Mouse (Mus musculus): ENCODE results near the gene Nfkb1. TPM values are rescaled to one million over a fixed set of nuclear protein-coding genes. Genes with fewer than 3 reads are reported as not detected.

The Nfkb1 gene
- total RNA-seq, 2 experiments from 2014 or later, result 30.7 to 33.0 TPM

GRCm38 (mm10) chr3:135586471-135586880 is 104.9 kb downstream of the Nfkb1 start:
- peak; percentile 58 to 70 for DNase-seq

DNA sequence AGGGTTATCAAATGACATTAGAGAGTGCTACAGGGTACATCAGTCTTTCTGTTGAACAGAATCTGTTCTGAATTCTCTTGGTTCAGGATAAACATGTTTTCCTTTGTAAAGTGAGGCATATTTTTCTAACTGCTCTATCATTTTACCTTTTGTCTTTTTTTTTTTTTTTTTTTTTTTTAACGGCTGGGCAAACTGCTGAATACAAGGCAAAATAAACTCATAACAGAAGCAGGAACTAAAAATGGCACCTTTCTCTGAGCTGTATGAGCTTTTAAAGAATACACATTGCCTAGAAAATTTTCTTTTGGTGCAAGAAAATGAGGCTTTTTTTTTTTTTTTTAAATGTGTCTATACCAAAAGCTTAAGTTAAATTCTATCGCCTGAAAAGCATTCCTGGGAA is 105.3 kb downstream of the Nfkb1 start:
- no peak for DNase-seq

GRCm38 (mm10) chr3:135585482-135585881 is 105.9 kb downstream of the Nfkb1 start:
- peak; percentile 60 to 77 for DNase-seq

DNA sequence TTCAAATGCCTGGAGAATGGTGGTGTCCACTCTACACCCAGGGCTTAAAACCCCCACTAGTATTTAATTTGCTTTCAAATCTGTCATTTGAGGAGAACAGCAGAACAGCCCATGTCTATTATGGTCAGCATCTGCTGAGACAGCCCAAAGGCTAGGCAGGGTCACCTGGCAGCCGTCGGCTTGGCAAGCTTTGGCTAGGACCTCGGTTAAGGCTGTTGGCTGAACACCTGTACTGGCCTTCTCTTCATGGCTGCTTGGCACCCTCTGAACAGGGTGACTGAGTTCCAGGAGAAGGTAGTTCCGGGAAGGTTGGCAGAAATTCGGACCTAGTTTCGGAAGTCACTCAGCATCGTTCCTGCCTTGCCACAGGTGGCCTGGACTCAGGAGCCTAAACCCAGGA is 109.1 kb downstream of the Nfkb1 start:
- no peak for DNase-seq

DNA sequence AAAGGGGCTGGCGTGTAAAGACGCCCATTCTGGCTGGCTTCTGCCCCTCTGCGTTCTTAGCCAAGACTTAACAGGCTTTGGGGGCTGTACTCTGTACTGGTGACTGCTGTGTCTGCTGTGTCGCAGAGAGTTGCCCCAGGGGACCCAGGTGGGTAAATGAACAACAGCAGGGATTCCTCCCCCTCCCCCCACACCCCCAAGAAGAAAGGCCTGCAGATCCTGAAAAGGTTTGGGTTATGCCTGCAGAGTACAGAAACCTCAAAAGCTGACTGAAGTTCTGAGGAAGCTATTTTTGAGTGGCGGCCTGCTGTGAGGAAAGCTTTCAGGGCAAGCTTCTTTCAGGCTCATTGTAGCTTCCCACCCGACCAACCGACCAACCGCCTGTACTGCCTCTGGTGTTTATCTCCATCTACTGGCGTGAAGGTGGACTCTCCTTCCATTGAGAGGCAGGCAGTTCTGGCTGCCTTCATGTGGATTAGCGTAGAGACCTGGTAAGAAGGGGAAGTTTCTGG is 109.7 kb downstream of the Nfkb1 start:
- DNase-seq, result peak in 1 of 2 experiments; percentile 58

DNA sequence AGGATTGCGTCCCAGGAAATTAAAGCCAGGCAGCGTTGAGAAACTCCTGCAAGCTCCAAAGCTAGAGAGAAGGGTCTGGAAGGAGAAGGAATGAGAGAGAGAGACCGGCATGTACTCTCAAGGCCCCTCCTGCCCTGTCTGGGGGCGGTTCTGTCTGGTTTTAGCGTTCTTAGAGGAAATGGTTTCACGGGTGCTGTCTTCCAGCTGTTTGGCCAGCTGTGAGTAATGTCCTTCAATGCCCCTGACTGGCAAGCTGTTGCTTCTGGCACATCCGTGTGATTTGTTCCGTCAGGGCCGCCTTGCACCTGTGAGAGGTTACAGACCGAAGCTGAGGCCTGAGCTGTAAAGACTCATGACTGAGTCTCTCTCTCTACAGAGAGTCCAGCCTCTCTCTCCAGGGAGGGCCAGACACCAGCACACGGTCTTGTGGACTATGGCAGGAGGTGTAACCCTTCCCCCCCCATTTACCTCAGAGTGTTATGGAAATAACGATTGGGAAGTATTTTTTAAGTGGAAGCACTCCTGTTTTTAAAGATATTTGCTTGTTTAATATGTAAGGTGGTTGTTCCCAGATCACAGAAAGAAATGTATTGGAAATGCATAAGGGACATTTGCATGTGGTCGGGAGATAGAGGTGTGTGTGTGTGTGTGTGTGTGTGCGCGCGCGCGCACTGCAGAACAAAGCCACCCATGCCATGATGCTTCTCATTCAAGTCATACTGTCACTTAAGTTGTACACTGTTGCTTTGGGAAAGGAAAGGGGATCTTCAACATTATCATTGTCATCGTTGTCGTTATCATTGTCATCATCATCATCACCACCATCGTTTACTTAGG is 110.7 kb downstream of the Nfkb1 start:
- DNase-seq, result peak; percentile 62 to 75

GRCm38 (mm10) chr3:135579179-135579578 is 112.2 kb downstream of the Nfkb1 start:
- DNase-seq, result peak; percentile 67 to 71

GRCm38 (mm10) chr3:135578588-135579140 is 112.7 kb downstream of the Nfkb1 start:
- no peak for DNase-seq

DNA sequence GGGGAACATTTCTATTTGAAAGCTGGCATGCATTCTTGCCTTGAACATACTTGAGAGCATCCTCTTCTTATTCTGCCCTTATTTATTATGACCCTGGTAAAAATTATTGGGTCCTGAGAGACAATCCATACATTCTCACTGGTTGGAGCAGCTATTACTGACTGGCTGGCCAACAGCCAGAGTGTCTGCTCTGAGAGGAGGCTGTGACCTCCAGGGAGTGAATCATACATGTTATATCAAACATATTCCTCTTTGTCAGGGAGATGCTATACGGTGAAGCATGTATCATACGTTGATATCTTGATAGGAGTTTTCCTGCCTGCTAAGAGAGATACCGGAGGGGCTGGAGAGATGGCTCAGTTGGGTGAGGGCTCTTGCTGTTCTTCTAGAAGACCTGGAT is 116.2 kb downstream of the Nfkb1 start:
- no peak for DNase-seq

- DNase-seq, result peak; percentile 53 to 74
Measured at GRCm38 (mm10) chr3:135573051-135573450, 118.3 kb downstream of the Nfkb1 start.

DNA sequence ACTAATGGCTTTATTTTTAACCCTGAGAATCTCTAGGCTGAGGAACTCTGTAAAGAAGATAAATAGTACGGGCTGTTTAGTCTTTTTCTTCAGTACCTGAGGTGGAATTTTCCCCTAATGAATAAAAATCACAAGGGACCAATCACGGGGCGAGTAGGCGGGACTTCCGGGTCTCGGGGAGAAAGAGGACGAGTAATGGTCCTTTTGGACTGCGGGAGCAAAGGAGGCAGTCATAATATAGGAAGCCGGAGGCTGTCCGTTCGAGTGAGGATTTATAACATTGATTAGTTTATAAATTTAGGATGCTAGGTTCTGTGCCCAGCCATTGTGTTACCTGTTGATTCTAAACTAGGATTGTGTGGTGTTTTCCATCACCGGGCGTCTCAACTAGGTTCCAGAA is 119.8 kb downstream of the Nfkb1 start:
- no peak for DNase-seq

DNA sequence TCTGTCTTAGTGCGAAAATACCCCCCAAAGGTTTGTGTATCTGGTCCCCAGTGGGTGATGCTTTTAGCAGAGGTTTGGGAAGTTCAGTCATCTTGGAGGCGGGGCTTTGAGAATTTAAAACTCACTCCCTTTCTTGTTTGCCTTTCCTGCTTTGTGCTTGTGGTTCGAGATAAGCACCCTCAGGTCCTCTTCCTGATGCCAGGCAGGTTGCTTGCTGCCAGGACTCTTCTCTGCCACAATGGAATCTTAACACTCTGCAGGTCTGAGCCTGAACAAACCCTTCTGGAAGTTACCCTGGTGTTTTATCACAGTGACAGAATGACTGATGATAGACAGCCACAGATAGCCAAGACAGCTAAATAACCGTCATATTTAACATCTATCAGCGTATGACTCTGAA is 122.7 kb downstream of the Nfkb1 start:
- DNase-seq, result peak; percentile 32 to 42

DNA sequence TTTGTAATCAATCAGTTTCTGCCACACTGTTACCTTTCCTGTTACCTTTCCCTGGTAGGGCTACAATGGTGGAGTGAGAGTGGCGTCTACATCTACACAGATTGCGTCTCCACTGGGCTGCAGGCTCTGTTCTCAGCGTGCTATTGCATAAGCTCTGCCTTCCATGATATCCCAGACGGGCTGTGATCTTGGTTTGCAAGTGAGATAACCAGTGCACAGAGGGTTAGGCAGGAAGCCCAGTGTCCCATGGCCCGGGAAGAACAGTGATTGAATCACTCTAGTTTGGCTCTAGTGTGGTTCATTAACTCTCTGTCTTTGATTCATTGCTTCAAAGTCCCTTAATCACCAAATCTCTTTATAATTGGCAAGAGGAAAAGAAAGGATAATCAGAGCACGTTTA is 123.5 kb downstream of the Nfkb1 start:
- peak; percentile 70 to 83 for DNase-seq

- no peak for DNase-seq
Measured at GRCm38 (mm10) chr3:135565306-135565705, 126.0 kb downstream of the Nfkb1 start.

GRCm38 (mm10) chr3:135564706-135565105 is 126.6 kb downstream of the Nfkb1 start:
- DNase-seq, result no peak

GRCm38 (mm10) chr3:135563163-135563689 is 128.1 kb downstream of the Nfkb1 start:
- DNase-seq, result no peak

- DNase-seq, result no peak
Measured at GRCm38 (mm10) chr3:135562036-135562435, 129.3 kb downstream of the Nfkb1 start.

GRCm38 (mm10) chr3:135556851-135557662 is 134.3 kb downstream of the Nfkb1 start:
- DNase-seq, result peak; percentile 49 to 50

- DNase-seq, result peak; percentile 39 to 55
Measured at GRCm38 (mm10) chr3:135556052-135556587, 135.2 kb downstream of the Nfkb1 start.

- no peak for DNase-seq
Measured at GRCm38 (mm10) chr3:135555192-135555591, 136.2 kb downstream of the Nfkb1 start.

- DNase-seq, result no peak
Measured at GRCm38 (mm10) chr3:135552874-135553273, 138.5 kb downstream of the Nfkb1 start.

GRCm38 (mm10) chr3:135547298-135547697 is 144.0 kb downstream of the Nfkb1 start:
- DNase-seq, result no peak

Data from heart, adult 18-20 months (tissue).